Mouse (Mus musculus) MEL-GATA-1-ER (cell line): ENCODE measurements around the gene Atp13a3.
"Not testable (repeated sequence)": the region's sequence is repeated elsewhere in the genome, so short reads cannot be mapped to it uniquely, and the experiment has no call there.

Experiments
- DNase-seq: peaks from one replicate; pipeline ENCODE4 v3.0.0-alpha.2; 2012; ENCODE audit warnings: low read depth; ENCODE audit errors: extremely low read depth

The Atp13a3 gene

DNA sequence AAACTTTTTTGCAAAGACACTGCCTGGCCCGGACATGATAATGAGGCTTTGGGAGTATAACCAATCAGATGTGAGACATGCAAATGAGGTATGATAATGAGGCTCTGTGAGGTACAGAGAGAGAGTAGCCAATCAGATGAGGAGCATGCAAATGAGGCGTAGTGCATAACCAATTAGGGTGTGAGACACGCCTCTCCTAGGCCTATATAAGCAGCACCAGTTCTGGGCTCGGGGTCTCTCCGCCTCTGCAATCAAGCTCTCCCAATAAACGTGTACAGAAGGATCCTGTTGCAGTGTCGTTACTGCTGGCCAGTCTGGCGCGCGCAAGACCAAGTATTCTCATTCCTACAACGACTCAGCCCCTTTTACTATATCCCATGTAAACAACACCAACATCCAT lies 52.3 kb downstream of the Atp13a3 start:
- DNase-seq = not testable (repeated sequence)

DNA sequence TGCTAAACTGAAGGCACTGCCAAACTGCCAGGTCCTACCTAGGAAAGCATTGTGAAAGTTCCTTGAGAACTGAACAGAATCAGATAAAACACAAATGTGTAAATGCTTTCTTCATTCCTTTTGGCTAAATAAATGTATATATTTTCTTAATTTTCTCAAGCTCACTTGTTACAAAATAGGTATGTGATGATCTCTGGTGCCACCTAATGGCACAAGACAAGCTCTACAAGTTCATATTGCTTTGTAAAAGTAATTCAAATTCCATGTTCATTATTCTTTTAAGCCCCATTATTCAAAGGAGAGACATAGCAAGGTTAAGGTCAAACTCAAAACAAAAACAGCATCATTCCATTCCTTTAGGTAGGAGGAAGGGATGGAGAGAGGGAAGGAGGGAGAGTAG lies 91.5 kb downstream of the Atp13a3 start:
- peak; percentile 45 for DNase-seq

DNA sequence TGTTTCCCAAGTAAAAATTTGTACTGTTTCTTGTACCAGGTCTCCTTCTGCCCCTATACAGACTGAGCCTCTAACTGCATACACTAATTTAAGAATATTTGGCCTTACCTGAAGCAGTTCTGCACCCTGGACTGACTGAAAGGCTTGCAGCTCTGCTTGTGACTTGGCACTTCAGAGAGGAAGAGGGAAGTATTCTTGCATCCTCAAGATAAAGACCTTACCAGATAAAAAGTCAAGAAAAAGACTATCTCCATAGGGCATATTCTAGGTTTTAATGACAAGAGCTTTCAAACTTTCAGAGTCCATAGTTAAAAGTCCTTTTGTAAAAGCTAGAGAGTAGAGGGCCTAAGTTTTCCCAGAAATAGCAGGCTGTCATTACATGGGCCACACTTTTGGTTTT lies 95.1 kb downstream of the Atp13a3 start, which contains the start of gene Gp5:
Gene Gp5, minus strand, starts transcription at position 133 of the 400 bp plus-strand sequence.
- DNase-seq = peak; percentile 85

DNA sequence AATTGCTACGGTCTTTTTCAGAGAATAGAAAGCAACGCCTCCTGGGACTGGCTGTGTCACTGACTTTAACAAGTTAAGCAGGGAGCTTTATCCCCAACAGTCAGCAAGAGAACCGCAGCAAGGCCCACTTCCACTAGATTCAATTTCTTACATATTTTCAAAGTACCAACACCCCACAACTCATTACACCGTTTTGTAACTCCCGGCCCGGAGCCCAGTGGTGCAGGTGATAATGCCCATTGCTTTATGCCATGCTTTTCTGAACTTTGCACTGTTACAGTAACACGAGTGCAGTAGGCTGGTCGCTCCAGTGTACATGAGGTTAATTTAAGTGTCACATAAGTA lies 95.6 kb downstream of the Atp13a3 start:
- no peak for DNase-seq

DNA sequence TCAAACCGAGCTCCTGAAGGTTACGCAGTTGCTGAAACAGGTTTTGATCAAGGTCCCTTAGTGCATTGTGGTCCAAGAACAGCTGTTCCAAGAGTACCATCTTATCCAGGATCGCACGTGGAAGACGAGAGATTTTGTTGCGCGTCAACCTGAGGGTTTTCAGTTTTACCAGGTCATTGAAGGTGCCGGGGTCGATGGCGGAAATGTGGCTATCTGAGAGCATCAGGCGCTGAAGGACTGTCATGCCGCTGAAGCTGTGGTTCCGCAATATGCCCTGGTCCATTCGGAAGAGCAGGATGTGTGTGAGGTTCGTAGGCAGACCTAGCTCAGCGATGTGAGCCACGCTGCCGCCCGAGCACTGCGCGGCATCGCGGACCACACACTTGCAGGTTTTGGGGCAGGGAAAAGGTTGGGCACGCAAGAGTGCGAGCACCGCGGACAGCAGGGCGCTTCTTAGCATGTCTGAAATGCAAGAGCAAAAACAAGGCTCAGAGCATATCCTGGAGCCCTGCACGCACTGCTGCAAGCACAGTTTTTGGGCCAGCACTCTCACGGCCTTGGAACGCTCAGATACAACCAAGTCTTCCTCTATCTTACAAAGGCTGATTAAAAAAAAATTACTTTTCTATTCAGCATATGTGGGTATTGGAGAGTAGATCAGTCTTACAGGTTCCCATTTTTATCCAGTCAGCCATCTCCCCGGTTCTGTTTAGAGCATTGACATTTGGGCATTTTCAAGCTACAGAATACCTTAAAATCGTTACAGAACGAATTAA lies 96.2 kb downstream of the Atp13a3 start:
- peak; percentile 58 for DNase-seq

DNA sequence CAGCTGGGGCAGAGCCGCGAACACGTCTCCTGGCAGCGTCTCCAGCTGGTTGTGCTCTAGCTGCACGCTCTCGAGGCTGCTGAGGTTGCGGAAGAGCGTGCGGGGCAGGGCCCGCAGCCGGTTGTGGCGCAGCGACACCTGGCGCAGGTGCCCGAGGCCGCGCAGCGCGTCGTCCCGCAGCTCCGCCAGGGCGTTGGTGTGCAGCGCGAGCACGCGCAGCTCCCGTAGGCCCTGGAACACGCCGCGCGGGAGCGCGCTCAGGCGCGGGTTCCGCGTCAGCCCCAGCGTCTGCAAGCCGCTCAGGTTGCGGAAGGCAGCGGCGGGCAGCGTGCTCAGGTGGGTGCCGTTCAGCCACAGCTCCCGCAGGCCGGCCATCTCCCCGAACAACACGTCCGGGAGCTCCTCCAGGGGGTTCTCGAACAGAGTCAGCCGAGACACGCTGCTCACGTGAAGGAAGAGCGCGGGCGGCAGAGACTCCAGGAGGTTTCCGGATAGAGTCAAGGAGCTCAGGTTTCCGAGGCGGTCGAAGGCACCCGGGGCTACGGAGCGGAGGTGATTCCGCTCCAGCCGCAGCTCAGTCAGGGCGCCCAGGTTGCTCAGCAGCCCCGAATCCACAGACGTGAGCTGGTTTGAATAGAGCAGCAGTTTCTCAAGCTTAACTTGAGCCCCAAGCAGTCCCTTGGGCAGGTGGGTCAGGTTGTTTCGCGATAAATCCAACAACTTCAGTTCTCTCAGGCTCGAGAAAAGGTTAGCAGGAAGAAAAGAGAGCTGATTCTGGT lies 97.0 kb downstream of the Atp13a3 start:
- no peak for DNase-seq

DNA sequence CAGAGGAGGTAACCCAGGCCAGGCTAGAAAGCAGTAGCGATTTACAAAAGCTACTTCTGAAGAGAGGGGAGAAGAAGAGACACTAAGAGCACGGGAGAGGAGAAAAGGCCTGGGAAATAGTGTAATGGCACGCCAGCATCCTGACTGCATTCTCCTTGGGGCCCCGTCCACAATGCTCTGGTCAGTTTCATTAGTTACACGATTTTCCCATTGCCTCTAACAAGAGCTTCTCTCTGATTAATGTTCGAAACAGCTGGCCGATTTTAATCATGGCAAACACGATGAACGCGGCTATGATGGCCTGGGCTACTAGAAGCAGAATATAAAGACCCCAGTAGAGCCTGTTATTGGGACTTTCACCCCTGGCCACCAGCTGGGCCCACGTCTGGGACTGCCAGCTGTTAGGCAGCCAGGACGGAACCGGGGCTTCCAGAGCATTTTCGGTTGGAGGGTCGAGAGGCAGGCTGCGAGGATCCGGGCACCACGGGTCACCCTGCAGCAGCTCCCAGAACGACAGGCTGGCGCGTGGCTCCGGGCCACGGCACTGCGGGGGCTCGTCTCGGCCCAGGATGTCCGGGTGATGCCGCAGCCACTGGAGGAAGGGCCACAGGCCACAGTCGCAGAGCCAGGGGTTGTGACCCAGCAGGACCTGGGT lies 97.7 kb downstream of the Atp13a3 start:
- no peak for DNase-seq

DNA sequence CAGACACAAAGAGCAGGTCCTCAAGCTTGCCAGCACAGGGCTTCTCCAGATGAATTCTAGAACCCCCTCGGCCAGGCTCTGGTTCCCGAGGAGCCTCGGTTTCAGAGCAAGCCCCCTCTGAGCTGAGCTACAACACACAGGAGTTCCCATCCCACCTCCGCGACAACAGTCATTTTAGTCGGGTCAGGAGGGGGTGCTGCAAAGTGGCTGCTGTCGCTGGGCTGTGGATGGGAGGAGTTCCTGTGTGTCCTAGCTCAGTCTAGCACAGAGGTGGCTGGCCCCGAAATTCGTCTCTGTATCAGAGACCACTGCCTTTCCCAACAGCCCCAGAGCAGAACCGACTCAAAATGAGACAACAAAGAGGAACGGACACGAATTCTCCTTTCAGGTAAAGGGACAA lies 98.5 kb downstream of the Atp13a3 start:
- DNase-seq = no peak

DNA sequence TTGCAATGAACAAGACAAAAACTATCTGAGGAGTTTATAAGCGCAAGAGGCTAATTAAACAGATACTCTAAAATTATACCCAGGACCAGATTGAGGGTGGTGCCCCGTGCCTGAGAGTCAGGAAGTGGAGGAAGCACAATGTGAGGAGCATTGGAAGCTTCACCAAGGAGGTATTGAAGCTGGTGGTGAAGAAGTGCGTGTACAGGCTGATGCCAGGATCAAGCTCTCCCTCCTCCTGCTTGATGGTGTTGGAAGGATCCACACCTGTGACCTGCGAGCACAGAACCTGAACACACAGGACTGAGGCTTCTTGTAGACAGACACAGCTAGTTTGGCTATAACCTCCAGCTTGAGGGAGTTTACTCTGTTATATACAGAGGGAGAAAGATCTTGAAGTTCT lies 99.7 kb downstream of the Atp13a3 start:
- DNase-seq = no peak

DNA sequence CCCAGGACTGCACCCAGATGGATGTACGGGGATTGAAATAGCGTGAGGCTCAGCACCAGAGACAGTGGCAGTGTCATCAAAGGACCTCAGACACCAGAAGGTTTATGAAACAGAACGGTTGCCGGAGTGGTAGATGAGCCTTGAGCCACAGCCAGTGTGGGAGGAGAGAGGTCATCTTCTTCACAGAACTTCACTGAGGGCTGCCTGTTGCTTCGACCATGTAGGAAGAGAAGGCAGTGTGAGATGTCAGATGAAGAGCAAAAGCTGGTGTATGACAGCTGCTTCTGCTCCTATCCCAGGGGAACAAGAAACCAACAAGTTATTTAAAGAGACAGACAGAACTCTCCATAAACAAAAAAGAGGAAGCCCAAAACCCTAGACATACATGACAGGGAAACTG lies 101.5 kb downstream of the Atp13a3 start:
- DNase-seq = no peak

DNA sequence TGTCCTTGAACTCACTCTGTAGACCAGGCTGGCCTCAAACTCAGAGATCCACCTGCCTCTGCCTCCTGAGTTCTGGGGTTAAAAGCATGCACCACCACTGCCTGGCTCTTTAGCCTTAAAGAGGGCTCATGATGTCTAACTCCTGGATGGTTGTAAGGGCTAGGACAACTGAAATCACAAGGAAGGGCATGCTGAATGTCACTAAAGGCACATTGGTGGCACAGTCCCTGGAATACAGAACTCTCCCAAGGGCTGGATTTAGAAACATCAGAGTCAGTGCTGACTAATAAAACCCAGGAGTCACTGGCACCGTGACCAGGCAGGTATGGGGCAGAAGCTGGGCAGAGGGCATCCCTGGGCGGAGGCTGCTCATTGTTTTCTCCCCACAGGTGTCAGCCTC lies 102.4 kb downstream of the Atp13a3 start:
- no peak for DNase-seq

DNA sequence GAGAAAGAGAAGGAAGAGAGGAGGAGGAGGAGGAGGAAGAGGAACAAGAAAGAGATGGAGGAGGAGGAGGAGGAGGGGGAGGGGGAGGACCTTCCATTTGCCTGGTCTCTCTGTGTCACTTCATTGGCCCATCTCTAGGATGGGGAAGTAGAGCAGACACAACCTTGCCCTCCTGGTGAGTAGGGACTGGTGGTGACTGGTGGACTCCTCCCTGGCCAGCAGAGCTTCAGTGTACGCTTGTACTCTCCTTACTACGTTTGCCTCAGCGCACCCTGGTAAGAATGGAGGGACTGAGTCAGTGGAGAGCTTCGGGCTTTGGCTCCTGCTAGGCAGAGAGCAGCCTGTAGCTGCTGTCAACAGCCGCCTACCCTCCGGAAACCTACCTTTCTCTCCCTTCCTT lies 103.1 kb downstream of the Atp13a3 start:
- peak; percentile 35 for DNase-seq

DNA sequence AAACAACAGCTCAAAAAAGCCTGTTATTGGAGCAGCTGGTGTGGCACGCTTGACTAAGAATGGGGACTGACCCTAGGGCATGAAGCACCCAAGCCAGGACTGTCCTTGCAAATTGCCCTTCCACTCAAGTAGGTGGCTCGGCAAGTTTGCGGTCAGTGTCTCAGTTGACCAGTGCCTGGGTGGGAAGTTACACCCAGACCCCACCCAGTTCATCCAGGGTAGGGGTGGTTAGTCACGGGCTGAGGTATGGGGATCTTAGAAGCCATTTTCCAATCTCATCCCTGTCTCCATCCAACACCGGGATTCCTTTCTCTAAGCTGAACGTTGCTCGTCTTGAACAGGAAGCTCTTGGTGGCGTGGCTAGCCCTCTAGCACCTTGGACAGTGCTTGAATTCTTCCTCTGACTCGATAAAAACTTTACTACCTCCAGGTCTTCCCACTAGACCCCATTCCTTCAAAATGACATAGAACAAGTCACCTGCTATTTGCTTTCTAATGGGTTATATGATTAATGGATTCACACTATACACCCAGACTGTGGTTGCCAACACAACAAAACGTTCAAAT lies 106.0 kb downstream of the Atp13a3 start:
- no peak for DNase-seq

DNA sequence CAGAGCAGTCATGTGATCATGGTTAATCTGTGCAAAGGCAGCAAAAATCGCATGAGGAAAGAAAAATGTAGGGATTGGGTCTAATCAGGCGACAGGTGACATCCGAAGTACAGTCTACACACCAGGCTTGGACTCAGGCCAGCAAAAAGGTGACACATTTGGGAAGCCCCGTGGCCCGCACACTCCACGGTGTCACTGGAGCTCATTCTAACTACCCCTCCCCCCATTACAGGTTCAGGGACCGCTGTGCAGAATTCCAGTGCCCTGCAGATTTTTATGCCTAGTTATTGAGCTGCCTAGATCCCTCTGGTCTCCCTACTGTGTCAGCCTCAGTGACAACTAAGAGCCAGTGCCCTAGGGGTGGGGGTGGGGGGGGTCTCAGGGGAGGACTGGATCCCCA lies 108.3 kb downstream of the Atp13a3 start:
- DNase-seq = no peak

DNA sequence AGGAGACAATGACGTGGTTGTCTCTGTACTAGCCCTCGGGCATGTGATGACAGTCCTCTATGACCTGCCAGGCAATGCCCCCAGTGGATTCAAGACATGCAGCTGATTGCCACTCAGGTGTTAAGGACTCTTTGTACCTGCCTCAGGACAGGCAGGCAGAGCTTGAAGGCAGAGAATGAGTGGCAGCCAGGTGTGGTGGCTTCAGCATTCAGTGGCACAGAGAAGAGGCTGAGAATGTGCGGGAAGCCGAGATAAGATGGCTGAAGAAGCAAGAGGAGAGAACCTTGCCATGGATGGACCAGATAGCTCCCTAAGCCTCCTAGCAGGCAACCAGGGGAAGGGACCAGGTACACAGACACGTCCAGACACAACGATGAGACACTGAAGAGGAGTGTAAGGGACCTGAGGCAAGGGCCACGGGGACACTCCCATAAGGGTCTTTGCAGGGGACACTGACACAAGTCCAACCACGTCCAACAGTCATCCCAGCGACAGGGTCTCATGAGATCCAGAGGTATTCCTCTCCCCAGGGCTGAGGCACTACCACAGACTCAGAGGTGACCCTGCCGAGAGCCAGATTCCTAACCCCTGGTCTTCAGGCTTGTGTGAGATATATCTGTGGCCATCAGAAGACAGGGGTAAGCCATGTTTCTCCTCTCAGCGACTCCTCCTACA lies 109.0 kb downstream of the Atp13a3 start:
- no peak for DNase-seq

DNA sequence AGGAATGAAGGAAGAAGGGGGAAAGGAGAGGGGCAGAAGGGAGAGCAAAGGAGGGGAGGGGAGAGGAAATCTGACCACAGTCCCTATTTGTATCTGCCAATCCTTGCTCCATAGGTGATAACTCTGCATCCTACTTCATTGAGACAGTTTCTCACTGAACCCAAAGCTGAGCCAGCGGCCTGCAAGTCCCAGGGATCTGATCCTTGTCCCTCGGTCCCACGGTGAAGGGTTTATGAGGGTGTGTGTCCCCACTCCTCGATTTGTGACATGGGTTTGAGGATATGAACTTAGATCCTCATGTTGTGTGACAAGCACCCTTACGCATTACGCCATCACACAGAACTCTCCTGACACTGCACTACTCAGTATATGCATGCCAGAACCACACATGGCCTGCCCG lies 110.7 kb downstream of the Atp13a3 start:
- no peak for DNase-seq

DNA sequence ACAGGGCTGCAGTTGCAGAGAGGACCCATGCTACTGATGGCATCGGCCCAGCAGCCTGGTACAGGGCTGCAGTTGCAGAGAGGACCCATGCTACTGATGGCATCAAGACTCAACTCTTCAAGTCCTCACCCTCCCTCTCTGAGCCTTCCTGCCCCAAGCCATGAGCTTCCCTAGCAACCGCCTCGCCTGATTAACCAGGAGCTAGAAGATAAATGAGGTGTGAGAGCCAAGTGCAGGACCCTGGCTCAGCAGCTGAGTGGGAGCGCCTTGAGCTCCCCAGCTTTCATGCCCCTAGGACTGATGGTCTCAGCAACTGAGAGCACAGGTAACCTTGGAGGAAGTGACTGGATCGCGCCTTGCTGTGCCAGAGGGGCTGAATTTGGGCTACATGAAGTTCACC lies 115.3 kb downstream of the Atp13a3 start:
- no peak for DNase-seq

DNA sequence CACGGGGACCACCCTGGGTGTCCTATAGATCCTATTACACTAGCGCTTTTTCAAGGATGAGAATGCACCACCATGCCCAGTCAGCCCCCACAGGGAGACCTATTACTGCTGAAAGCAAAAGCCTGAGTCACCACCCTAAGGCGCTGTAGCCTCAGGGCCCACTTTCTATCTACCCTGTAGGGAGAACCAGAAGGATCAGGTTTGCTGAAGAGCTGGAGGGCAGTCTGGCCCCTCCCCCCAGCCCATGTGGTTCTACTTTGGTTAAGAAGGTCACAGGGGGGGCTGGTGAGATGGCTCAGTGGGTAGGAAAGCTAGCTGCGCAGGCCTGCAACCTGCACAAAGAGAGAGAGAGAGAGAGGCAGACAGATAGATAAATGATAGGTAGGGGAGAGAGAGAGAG lies 120.1 kb downstream of the Atp13a3 start:
- DNase-seq = no peak

DNA sequence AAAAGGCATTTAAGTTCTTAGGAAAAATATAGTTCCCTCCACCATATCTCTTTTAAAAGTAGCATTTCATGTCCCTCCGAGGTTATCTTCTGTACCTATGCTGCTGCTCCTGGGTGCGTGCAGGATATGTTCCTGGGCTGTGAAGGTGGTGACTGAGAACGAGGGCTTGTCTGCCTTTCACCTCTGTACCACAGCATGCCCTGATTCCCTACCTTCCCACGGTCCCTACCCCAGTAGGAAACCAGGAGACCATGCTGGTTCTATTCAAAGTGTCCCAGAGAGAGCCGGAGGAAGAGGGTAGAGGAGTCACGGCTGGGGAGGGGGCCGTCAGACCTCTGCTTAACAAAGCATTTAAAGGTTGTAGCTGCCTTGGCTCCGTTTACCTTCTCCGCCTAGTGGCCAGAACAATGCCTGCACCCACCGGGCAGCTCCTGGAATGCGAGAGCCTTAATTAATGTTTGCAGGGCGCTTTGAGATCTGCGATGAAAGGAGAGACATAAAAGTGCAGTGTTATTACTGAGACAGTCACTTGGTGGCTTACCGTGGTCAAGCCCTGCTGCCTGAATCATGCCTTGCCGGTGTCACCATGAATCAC lies 121.9 kb downstream of the Atp13a3 start:
- DNase-seq = no peak

DNA sequence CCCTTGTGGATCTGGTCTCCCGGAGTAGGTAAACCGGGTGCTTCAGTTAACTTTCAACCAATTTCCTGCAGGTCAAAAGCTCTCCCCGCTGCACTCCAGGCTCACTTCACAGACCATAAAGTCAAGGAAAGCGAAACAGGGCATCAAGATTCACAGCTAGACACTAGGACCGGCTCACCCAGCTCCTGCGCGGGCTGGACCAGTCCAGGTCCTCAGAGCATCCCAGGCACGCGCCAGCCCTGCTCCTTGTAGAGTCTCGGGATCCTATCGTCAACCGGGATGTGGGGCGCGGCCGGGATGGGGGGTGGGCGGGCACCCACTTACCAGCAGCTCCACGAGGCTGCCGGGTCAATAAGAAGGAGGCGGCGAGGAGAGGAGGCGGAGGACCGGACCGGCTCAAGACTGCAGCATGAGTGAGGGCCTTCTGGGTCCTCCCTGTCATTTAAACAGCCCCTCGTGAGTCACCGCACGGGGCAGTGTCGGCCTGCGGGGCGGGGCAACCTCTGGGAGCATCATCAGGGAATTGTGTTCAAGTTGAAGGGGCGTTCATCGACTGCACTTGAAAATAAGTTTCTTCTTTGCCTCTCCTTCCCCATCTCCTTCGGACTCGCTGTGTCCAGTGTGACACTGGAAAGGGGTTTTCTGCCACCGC lies 122.8 kb downstream of the Atp13a3 start, which contains the start of gene Lrrc15:
Gene Lrrc15, minus strand, starts transcription at position 413 of the 652 bp plus-strand sequence.
- no peak for DNase-seq
